Mouse (Mus musculus): ENCODE results near the gene Ccdc187. TPM values are rescaled to one million over a fixed set of nuclear protein-coding genes. Genes with fewer than 3 reads are reported as not detected.
A peak's percentile ranks its signal among the peaks of the same experiment; 100 is the strongest.

Ccdc187 gene
- polyA plus RNA-seq, 1 experiment from 2014 or later = 0.06 TPM

GRCm38 (mm10) chr2:26264646-26265045 is 29.7 kb downstream of the Ccdc187 start:
- no peak overlapping the region for H3K4me3 ChIP-seq
- no peak for ATAC-seq (ENCODE audit: low read depth)
- no peak overlapping the region for H3K4me2 ChIP-seq
- no peak overlapping the region for H3K27ac ChIP-seq (replicated peaks)
- 69% methylated on average over 4 of the region's 4 CpGs for whole genome bisulfite sequencing
- H3K9ac ChIP-seq = no peak overlapping the region
- no peaks in the 10 kb centered on the region for H3K4me1 ChIP-seq (replicated peaks)
- H3K27me3 ChIP-seq = 0 out of 2 replicates have a peak, but pooled peaks cover 5% of the 10 kb centered on the region
- H3K9me3 ChIP-seq = no peaks in the 10 kb centered on the region
- H3K36me3 ChIP-seq = no peaks in the 10 kb centered on the region

GRCm38 (mm10) chr2:26257315-26258096 is 36.9 kb downstream of the Ccdc187 start:
- no peaks in the 10 kb centered on the region for H3K9me3 ChIP-seq
- no peak overlapping the region for H3K4me2 ChIP-seq
- no peak overlapping the region for H3K27ac ChIP-seq (replicated peaks)
- 87% methylated on average over 16 of the region's 16 CpGs for whole genome bisulfite sequencing
- no peaks in the 10 kb centered on the region for H3K36me3 ChIP-seq
- H3K4me3 ChIP-seq = no peak overlapping the region
- ATAC-seq (ENCODE audit: low read depth) = no peak
- no peaks in the 10 kb centered on the region for H3K4me1 ChIP-seq (replicated peaks)
- no peak overlapping the region for H3K9ac ChIP-seq
- H3K27me3 ChIP-seq = no peaks in the 10 kb centered on the region

GRCm38 (mm10) chr2:26254816-26255215 is 39.5 kb downstream of the Ccdc187 start:
- Histone ChIP-seq H3K4me2 (no peak overlapping the region), H3K4me1 (replicated peaks) (no peaks in the 10 kb centered on the region), H3K27ac (replicated peaks) (no peak overlapping the region), H3K27me3 (no peaks in the 10 kb centered on the region), H3K4me3 (no peak overlapping the region), H3K9me3 (no peaks in the 10 kb centered on the region), H3K9ac (no peak overlapping the region), H3K36me3 (no peaks in the 10 kb centered on the region)
- WGBS = 55% methylated on average over 4 of the region's 4 CpGs
- ATAC-seq (ENCODE audit: low read depth) = no peak

- no peaks in the 10 kb centered on the region for H3K9me3 ChIP-seq
- no peak overlapping the region for H3K9ac ChIP-seq
- no peak overlapping the region for H3K4me2 ChIP-seq
- no peak for ATAC-seq (ENCODE audit: low read depth)
- H3K27ac ChIP-seq (replicated peaks) = no peak overlapping the region
- no peaks in the 10 kb centered on the region for H3K4me1 ChIP-seq (replicated peaks)
- WGBS = 59% methylated on average over 8 of the region's 8 CpGs
- no peak overlapping the region for H3K4me3 ChIP-seq
- H3K36me3 ChIP-seq = no peaks in the 10 kb centered on the region
- H3K27me3 ChIP-seq = no peaks in the 10 kb centered on the region
Measured at GRCm38 (mm10) chr2:26252514-26253206, 41.7 kb downstream of the Ccdc187 start.

- 83% methylated on average over 3 of the region's 3 CpGs for WGBS
- H3K4me3 ChIP-seq = no peak overlapping the region
- no peak overlapping the region for H3K27ac ChIP-seq (replicated peaks)
- H3K36me3 ChIP-seq = no peaks in the 10 kb centered on the region
- no peaks in the 10 kb centered on the region for H3K4me1 ChIP-seq (replicated peaks)
- no peak for ATAC-seq (ENCODE audit: low read depth)
- no peaks in the 10 kb centered on the region for H3K9me3 ChIP-seq
- no peaks in the 10 kb centered on the region for H3K27me3 ChIP-seq
- no peak overlapping the region for H3K9ac ChIP-seq
- H3K4me2 ChIP-seq = no peak overlapping the region
Measured at GRCm38 (mm10) chr2:26247531-26247930, 46.8 kb downstream of the Ccdc187 start.

- Histone ChIP-seq H3K27me3 (no peaks in the 10 kb centered on the region), H3K36me3 (no peaks in the 10 kb centered on the region), H3K4me2 (no peak overlapping the region), H3K9ac (no peak overlapping the region), H3K4me3 (no peak overlapping the region), H3K9me3 (no peaks in the 10 kb centered on the region), H3K4me1 (replicated peaks) (peaks cover 28% of the 10 kb centered on the region), H3K27ac (replicated peaks) (0 out of 2 replicates have a peak overlapping the region, but pooled peaks have one; percentile 13)
- no peak for ATAC-seq (ENCODE audit: low read depth)
- WGBS = 33% methylated on average over 3 of the region's 3 CpGs
Measured at GRCm38 (mm10) chr2:26240841-26241240, 53.5 kb downstream of the Ccdc187 start.

- Histone ChIP-seq H3K36me3 (no peaks in the 10 kb centered on the region), H3K27me3 (no peaks in the 10 kb centered on the region), H3K4me2 (no peak overlapping the region), H3K4me3 (no peak overlapping the region), H3K9ac (no peak overlapping the region), H3K9me3 (no peaks in the 10 kb centered on the region), H3K27ac (replicated peaks) (no peak overlapping the region), H3K4me1 (replicated peaks) (peaks cover 32% of the 10 kb centered on the region)
- no peak for ATAC-seq (ENCODE audit: low read depth)
- 34% methylated on average over 9 of the region's 9 CpGs for WGBS
Measured at GRCm38 (mm10) chr2:26240330-26240729, 54.0 kb downstream of the Ccdc187 start.

- H3K9ac ChIP-seq = peak within 1 kb of the TSS; percentile 86
- no peaks in the 10 kb centered on the region for H3K9me3 ChIP-seq
- H3K27ac ChIP-seq (replicated peaks) = peak within 1 kb of the TSS; percentile 81
- H3K36me3 ChIP-seq = no peaks in the 10 kb centered on the region
- H3K4me3 ChIP-seq = peak within 1 kb of the TSS; percentile 68
- H3K4me1 ChIP-seq (replicated peaks) = peaks cover 42% of the 10 kb centered on the region
- peak within 1 kb of the TSS; percentile 84 for H3K4me2 ChIP-seq
- ATAC-seq (ENCODE audit: low read depth) = peak; percentile 85
- WGBS = 2% methylated on average over 36 of the region's 36 CpGs
- no peaks in the 10 kb centered on the region for H3K27me3 ChIP-seq
Measured at GRCm38 (mm10) chr2:26237290-26237782, 57.0 kb downstream of the Ccdc187 start, which contains the start of gene Qsox2. Qsox2 (minus strand) TSS chr2:26237525.

- H3K9me3 ChIP-seq = no peaks in the 10 kb centered on the region
- no peaks in the 10 kb centered on the region for H3K27me3 ChIP-seq
- peak overlapping the region; percentile 84 for H3K4me2 ChIP-seq
- no peaks in the 10 kb centered on the region for H3K36me3 ChIP-seq
- H3K4me1 ChIP-seq (replicated peaks) = peaks cover 42% of the 10 kb centered on the region
- peak overlapping the region; percentile 81 for H3K27ac ChIP-seq (replicated peaks)
- WGBS = under 1% methylated on average over 50 of the region's 51 CpGs
- ATAC-seq (ENCODE audit: low read depth) = peak; percentile 64
- H3K9ac ChIP-seq = peak overlapping the region; percentile 86
- peak overlapping the region; percentile 68 for H3K4me3 ChIP-seq
Measured at GRCm38 (mm10) chr2:26236681-26237289, 57.6 kb downstream of the Ccdc187 start.

GRCm38 (mm10) chr2:26234771-26235170 is 59.6 kb downstream of the Ccdc187 start:
- Histone ChIP-seq H3K9me3 (no peaks in the 10 kb centered on the region), H3K4me1 (replicated peaks) (peaks cover 28% of the 10 kb centered on the region), H3K27me3 (no peaks in the 10 kb centered on the region), H3K36me3 (no peaks in the 10 kb centered on the region), H3K9ac (no peak overlapping the region), H3K4me2 (no peak overlapping the region), H3K27ac (replicated peaks) (no peak overlapping the region), H3K4me3 (no peak overlapping the region)
- ATAC-seq (ENCODE audit: low read depth) = no peak
- 83% methylated on average over 2 of the region's 2 CpGs for WGBS

GRCm38 (mm10) chr2:26234253-26234652 is 60.1 kb downstream of the Ccdc187 start:
- Histone ChIP-seq H3K27me3 (no peaks in the 10 kb centered on the region), H3K9me3 (no peaks in the 10 kb centered on the region), H3K36me3 (no peaks in the 10 kb centered on the region), H3K4me2 (no peak overlapping the region), H3K27ac (replicated peaks) (no peak overlapping the region), H3K9ac (no peak overlapping the region), H3K4me3 (no peak overlapping the region), H3K4me1 (replicated peaks) (peaks cover 23% of the 10 kb centered on the region)
- ATAC-seq (ENCODE audit: low read depth) = no peak
- WGBS = 74% methylated on average over 5 of the region's 5 CpGs

- Histone ChIP-seq H3K27me3 (no peaks in the 10 kb centered on the region), H3K4me1 (replicated peaks) (peaks cover 19% of the 10 kb centered on the region), H3K9me3 (no peaks in the 10 kb centered on the region), H3K4me2 (no peak overlapping the region), H3K36me3 (peaks cover 8% of the 10 kb centered on the region), H3K4me3 (no peak overlapping the region), H3K9ac (no peak overlapping the region), H3K27ac (replicated peaks) (no peak overlapping the region)
- ATAC-seq (ENCODE audit: low read depth) = no peak
- WGBS = 80% methylated on average over 3 of the region's 3 CpGs
Measured at GRCm38 (mm10) chr2:26231366-26231765, 63.0 kb downstream of the Ccdc187 start.
